Mouse (Mus musculus) kidney, adult 9 months (tissue): Measurements from ENCODE around the gene Rph3al.
A peak's percentile ranks its signal among the peaks of the same experiment; 100 is the strongest.

Source experiments
- DNase-seq: peaks from one replicate; pipeline ENCODE4 v3.0.0; 2022

Gene Rph3al

DNA sequence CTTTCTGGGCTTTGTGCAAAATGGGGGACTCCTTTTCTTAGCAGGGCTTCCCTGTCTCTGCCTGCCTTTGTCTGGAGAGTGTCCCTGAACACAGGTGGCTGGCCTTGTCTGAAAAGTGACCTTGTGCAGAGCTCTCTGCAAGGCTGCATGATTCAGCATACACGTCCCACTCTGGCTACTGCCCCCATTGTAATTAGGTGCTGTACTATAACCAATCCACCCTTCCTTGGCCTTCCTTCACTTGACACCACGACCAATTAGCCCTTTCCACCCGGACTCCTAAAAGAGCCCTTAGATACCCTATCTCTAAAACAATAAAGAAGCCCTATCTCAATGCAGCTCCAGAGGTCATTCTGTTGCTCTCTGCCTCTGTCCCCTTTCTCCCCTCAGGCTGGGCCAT lies 10.6 kb upstream of the Rph3al start:
- no peak for DNase-seq

DNA sequence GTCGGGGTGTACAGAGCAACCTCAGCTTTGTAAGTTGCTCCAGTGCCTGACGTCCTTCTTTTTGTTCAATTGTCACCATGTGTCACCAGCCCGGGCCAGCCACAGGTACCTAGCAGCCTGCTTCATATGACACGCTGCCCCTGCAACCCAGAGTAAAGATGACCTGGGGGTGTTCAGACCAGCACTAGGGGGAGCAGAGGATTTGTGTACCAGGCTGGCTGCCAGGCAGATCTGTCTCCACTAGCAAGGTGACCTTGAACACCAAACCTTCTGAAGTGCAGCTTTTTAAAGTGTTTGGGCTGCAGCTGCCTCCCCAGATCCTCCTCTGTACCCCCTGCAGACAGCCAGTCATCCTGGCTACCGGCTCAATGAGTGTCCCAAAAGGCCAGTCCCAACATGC lies 9.0 kb upstream of the Rph3al start:
- DNase-seq, result no peak

DNA sequence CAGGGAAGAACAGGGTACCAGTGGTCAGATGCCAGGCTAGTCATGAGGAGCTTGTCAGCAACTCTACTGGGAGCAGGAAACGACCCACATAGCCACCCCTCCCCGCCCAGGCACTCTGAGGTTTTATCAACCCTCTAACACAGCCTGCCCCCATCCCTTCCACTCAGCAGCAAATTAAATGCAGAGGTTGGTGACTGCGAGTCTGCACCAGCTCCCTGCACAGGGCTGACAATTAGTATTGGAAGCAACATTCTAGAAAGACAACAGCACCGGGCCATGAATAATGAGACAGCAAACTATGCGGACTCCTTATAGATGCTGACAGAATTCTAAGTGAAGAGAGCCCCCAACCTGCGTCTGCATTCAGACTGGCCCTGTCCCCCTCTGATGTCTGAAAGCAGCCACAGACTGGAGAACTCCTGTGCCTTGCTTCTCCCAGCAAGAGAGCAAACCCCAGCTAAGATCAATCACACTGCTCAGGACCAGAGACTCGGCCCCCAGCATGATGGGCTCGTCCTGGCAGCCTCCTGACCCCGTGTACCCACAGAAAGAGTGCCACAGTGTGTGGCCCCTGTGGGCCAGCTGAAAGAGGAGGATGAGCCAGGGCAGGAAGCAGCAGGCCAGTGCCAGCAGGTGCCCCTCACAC lies 7.7 kb upstream of the Rph3al start:
- DNase-seq, result no peak

DNA sequence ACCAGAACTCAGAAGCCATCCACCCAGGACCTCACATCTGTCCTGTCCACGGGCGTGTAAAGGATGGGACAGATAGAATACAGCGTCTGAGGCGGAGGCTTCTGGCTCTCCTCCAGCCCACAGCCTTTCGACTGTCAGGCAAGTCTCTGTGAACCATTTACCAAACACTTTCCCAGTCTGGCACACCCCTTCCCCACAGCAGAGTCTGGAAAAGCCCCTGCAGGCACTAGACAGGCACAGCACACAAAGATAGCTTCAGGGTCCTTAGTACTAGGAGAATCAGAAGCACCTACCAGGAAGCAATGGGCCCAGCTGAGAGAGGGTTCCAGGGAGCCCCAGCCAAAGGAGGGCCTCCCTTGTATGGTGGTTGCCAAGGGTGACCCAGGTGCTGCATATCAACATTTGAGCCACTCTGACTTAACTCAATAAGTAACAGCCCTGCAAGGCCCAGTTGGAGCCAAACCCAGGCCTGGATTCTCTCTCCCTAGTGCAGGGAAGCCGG lies 808 bp downstream of the Rph3al start:
- DNase-seq, result peak; percentile 79

GRCm38 (mm10) chr11:75935819-75936430 lies 2.3 kb downstream of the Rph3al start:
- peak; percentile 91 for DNase-seq

- peak; percentile 44 for DNase-seq
Measured at GRCm38 (mm10) chr11:75934425-75934824, 3.8 kb downstream of the Rph3al start.

GRCm38 (mm10) chr11:75933371-75933770 lies 4.9 kb downstream of the Rph3al start:
- DNase-seq, result no peak

DNA sequence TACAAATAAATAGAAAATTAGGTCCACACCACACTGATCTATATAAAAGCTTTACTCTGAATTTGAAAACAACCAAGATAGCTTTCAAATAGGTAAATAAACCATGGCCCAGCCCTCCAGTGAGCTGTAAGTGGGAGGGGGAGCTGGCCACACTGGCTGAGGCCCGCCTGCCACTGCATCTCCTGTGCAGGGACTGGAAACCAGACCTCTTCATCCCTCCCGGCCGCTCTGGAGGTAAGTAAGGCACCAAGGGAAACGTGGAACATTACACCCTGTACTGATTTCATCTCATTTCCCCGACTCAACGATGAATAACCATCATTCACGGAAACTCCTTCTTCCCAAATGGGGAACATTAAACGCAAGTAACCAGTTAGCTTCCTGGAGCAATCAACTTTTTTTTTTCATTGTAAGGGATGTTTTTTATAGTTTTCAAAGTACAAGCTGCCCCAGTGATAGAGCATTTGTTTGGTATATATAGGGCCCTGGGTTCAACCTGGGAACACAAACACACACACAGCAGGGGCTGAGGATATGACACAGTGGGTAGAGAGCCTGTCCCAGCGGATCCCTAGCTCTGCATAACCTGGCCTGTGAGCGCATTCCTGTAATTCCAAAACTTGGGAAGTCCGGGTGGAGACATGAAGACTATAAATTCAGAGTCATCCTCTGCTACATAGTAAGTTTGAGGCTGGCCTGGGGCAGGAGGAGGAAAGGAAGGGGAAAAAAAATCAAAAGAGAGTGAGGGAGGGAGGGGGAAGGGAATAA lies 7.1 kb downstream of the Rph3al start:
- DNase-seq, result peak; percentile 27

- DNase-seq, result no peak
Measured at GRCm38 (mm10) chr11:75930208-75930607, 8.0 kb downstream of the Rph3al start.

GRCm38 (mm10) chr11:75927881-75928280 lies 10.3 kb downstream of the Rph3al start:
- DNase-seq, result no peak

DNA sequence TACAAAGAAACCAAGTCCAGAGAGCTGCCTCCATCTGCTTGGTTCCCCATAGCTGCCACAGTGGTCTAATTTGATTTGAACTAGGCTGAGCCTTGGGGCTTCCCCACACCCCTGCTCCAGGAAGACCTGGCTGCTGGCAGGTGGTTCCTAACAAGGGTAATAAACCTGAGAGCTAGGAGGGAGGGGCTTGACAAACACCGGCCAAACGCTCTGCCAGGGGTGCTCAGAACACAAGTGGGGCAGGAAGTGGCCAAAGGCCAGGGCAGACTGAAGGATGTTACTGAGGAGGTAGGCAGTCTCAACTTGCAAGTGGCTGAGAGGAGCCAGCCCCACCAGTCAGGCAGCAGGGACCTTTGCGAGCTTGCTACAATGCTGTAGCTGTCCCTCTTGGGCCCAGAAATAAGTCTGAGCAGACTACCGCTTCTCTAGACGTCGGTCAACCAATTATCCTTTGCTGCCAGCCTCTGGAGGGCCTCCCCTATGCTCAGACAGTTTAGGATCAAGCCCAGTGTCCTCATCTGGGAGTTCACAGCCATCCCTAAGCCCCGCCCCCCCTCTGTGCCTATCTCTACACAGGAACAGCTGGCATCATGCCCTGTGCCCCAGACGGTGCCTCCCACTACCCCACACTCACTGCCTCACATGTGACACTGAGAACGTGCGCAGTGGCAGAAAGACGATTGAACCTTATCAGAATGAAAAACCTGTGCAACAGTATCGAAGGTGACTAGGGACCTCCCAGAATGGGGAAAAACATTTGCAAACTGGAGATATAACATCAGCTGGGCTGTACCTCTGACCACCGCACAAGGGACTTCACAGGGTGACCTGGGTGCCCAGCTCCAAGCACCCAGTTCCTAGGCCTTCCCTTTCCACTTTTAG lies 11.6 kb downstream of the Rph3al start:
- DNase-seq, result no peak

DNA sequence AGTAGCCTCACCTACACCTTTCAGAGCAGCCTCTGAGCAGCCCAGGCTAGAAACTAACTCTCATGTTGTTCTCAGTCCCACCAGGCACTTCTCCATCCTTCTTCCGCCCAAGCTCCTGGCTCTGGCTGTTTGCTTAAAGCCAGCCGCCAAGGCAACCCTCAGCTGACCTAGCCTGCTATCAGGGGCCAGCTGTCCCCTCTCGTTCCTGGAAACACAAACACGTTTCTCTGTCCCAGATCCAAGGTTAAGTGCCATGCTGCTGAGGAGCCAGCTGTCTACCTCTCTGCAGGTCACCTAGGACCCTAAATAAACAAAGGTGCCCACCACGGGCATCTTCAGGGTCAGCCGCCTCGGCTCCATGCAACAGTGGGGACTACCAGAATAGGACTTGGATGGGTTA lies 12.4 kb downstream of the Rph3al start:
- no peak for DNase-seq

DNA sequence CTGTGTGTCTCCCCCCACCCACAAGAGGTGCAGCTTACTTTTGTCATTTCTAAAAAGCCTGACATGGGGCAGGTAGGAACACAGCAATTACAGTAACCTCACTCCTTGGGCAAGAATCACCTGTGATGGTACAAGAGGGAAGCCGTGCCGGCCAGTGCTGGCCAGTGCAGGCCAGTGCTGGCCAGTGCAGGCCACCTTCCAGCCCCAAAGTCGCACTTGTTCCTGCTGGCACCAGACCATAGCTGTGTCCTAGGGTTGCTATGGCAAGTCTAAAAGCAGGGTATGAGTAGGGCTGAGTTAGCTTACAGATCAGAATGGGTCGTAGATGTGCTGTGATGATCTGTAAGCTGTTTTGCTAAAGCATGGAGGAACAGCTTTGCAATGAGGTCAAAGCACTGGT lies 15.5 kb downstream of the Rph3al start:
- DNase-seq, result peak; percentile 57

GRCm38 (mm10) chr11:75919139-75919538 lies 19.1 kb downstream of the Rph3al start:
- DNase-seq, result no peak

DNA sequence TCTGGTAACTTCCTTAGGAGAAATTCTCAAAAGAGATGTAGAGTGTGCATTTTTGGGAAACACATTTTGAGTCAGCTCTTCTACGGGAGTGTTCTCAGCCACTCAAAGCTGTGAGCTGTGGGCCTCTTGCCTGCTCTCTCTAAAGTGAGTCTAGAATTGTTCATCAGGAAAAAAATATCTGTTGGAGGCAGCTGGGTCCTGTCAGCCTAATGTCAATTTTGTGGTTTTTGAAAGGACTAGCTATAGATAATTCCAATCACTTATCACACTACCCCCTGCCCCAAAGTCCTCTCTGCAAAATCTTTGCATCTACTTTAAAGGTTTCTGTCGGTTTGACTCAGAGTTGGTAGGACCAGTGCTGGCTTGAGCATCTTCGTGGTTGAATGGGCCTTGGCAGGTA lies 20.9 kb downstream of the Rph3al start:
- DNase-seq, result no peak

GRCm38 (mm10) chr11:75913953-75914352 lies 24.3 kb downstream of the Rph3al start:
- peak; percentile 82 for DNase-seq

DNA sequence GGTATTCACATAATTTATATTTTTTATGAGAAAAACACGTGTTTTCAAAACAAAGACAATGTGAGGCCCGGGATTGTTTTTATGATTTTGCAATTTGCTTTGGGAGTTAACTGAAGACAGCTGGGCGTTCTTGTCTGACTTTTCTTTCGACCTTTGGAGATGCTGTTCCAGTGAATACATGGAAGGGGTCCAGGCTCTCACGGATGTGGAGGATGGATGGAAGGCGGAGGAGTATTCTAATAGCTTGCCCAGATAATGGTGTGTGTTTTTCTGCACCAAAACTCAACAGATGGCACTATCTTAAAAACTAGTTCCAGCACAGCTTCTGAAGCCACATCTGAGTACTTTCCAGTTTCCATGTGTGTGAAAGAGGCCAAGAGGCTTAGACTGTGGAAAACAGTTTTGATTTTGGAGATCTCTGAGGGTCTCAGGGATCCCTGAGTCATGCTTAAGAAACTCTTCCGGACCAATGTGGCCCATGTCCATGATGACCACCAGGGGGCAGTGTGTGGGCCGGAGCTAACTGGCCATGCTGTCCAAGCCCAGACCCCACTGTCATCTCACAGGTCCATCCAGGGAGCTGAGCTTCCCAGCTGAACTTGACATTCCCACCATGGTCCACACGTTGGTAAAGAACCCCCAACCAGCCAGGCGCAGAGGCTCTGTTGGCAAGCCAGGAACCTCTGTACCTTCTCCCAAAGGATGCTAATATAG lies 25.1 kb downstream of the Rph3al start:
- DNase-seq, result peak; percentile 74

DNA sequence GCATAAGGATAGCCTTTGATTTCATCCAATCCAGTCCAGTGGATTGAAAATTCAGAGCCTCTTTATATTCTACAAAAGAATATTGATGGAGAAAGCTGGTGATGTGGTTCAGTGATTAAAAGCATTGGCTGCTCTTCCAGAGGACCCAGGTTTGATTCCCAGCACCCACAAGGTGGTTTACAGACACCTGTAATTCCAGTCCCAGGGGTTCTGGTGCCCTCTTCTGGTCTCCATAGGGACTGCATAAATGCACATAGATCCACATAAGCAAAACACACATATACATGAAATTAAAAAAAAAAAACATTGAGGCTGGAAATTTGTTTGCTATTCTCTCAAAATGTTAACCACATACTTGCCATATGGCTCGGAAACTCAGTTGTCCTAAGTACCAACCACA lies 26.3 kb downstream of the Rph3al start:
- no peak for DNase-seq

DNA sequence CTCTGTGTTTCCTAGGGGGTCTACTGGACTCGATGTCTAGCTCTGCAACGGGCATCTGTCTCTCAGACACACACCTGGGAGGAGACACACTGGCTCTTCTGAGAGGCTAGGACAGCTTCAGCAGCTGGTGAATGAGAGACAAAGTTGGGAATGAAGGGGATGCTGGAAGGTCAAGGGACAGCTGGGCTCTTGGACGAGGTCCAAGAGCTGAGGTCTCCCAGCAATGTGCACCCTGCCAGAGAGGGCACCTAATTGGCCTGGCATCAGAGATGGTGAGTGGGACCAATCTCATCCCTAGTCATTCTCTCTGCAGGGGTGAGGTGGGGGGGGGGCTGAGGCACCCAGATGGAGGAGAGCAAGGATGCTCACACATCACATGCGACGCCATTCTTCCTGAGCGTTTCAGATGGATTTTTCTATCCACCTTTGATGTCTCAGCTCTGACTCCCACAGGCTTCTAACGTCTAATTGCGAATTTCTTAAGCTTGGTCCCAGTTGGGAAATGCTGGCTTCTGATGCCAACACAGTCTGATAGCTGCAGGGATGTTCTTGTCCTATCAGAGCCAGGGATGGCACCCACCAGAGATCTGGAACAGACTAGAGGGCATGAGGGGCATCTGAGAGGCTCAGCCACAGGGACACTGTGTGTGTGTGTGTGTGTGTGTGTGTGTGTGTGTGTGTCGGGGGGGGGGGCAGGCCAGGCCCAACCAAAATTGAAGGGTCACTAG lies 28.4 kb downstream of the Rph3al start:
- DNase-seq, result peak; percentile 54

DNA sequence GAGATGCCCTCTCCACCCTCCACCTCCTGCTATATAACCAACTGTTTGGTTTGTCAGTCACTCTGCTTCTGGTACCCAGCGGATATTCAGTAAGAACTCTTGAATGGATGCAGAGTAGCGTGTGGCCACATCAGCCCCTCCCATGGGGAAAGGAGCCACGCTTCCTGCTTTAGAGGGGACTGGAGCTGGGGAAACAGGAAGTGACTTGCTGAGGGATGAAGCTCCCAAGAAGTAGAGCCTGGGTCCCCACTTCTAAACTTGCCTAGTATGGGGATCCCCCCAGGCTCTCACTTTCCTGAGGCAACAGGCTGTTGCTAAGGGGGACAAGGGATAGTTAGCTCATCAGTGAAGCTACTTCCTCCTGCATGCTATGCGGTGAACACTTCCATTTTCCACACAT lies 30.8 kb downstream of the Rph3al start:
- no peak for DNase-seq

DNA sequence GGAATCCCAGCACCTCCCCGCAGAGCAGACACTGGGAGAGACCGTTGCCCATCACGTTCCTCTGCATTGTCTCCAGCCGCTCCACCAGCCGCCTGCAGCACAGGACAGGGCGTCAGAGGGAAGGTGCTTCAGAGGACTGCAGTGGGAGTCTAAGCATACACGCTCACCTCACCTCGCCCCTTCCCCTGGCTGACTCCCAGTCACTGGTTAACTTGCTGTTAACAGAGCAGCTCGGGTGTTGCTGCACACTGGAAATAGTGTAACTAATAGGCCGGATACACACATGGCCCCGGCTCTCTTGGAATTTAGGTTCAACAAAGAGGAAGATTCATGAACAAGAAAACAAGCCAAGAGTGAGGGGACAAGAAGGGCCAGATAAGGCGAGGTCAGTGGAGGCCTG lies 31.7 kb downstream of the Rph3al start:
- DNase-seq, result peak; percentile 47

DNA sequence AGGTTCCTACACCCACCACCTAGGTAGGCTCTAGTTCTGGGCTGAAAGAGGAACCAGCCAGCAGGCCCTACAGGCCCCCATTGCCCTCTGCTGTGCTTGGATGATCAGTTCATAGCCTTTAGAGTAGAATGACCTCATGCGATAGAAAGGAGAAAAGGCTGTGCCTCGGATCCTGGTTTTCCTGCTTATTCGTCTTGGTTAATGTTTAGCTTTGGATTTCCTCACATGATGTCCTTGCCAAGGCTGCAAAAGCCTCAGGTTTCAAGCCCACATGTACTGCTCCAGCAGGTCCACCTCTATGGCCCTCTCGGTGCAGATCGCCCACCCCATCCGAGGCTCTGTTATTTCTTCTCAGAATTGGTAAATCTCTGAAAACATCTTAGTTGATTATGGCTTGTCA lies 33.2 kb downstream of the Rph3al start:
- peak; percentile 94 for DNase-seq
